Mouse (Mus musculus): ENCODE results near the gene Cyp2s1.
A peak's percentile ranks its signal among the peaks of the same experiment; 100 is the strongest.

Gene Cyp2s1

GRCm38 (mm10) chr7:25816241-25816919 lies at the start of gene Cyp2s1:
Cyp2s1 (minus strand) TSS chr7:25816913.
- DNase-seq (ENCODE audit: low spot score in 2 of 2): no peak

- DNase-seq (ENCODE audit: low spot score in 2 of 2): no peak
These were observed 48.1 kb upstream of the Cyp2s1 start for GRCm38 (mm10) chr7:25864861-25865260.

- no peak for DNase-seq (ENCODE audit: low spot score in 2 of 2)
These were observed 47.0 kb upstream of the Cyp2s1 start for GRCm38 (mm10) chr7:25863756-25864155.

DNA sequence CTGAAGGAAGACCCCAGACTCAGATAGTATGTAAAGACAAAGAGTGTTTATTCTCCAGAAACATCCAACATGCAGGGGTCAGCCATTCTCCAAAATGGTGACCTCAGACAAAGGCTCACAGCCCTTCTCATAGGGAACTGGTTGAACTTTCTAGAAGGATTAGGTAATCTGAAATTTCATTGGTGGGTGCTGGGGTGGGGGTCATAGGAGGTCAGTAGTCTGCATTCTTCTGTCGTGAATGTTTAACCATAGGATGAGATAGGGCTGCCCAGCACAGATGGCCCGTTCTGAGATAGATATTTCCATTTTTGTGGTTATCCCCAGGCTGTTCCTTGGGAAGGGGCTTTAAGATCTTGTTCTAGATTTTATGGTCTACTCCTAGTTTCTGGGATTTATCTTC lies 45.7 kb upstream of the Cyp2s1 start:
- no peak for DNase-seq (ENCODE audit: low spot score in 2 of 2)

DNA sequence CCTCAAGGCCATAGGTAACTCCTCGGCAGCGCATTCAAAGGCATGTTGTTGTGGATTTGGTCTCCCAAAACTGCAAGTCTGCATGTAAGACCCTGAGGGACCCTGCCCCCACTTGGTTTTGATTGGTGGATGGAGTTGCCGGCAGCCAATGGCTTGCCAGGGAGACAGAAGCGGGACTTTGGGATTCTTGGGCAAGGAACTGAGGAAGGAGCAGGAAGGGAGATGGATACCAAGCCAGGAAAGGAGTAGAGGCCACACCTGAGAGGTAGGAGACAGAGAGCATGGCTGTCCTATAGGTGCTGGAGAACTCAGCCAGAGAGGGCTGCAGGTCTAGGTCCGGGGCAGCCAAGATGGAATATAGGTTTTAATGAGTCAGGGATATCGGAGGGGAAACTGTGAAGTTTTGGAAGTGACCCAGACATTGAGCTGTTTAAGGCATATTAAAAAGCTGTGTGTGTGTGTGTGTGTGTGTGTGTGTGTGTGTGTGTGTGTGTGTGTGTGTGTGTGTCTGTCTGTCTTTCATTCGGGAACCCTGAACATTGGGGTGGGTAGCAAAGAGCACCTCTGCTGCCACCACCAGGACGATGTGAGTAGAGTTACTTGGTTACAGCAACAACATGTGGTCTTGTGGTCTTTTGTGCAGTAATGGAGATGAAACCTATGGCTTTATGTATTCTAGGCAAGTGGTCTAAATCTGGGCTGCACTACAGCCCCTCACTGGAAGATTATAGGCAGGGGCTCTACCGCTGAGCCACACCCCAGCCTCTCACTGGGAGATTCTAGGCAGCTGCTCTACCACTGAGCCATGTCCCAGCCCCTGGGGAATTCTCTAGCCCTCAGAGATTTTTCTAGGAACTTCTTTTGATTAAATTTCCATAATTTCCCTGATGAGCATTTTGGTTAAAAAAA lies 43.5 kb upstream of the Cyp2s1 start:
- no peak for DNase-seq (ENCODE audit: low spot score in 2 of 2)

- peak; percentile 40 to 57 for DNase-seq (ENCODE audit: low spot score in 2 of 2)
These were observed 38.4 kb upstream of the Cyp2s1 start for GRCm38 (mm10) chr7:25855082-25855481.

DNA sequence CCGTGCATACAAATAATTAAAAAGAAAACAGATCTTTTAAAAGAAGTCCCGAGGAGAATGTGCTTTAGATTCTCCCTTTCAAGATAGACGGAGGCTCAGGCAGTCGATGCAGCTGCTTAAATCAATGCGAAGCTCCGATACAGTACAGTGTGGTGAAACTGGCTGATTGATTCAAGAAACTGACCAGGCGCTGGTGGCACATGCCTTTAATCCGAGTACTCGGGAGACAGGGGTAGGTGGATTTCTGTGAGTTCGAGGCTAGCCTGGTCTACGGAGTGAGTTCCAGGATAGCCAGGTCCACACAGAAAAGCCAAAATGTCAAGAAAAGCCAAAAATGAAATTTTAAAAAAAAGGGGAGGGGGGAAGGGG lies 31.7 kb upstream of the Cyp2s1 start:
- peak in 1 of 2 experiments; percentile 5 for DNase-seq (ENCODE audit: low spot score in 2 of 2)

- peak; percentile 83 to 87 for DNase-seq (ENCODE audit: low spot score in 2 of 2)
These were observed 31.2 kb upstream of the Cyp2s1 start for GRCm38 (mm10) chr7:25847722-25848443.

- DNase-seq (ENCODE audit: low spot score in 2 of 2): no peak
These were observed 28.2 kb upstream of the Cyp2s1 start for GRCm38 (mm10) chr7:25844885-25845284.

GRCm38 (mm10) chr7:25844423-25844822 lies 27.7 kb upstream of the Cyp2s1 start:
- no peak for DNase-seq (ENCODE audit: low spot score in 2 of 2)

DNA sequence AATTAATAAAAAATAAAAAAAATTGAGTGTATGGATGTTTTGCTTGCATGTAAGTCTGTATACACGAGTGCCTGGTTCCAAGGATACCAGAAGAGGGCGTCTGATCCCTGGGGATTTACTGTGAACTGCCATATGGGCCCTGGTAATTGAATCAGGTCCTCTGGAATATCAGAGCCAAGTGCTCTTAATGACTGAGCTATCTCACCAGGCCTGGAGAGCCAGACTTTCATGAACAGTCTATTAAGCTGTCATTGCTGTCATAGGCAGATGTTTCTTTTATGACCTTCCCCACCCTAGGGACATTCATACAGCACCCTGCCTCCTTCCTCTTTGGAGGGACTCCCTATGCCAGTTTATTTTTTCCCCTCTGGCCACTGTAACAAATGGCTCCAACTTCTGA lies 26.8 kb upstream of the Cyp2s1 start:
- no peak for DNase-seq (ENCODE audit: low spot score in 2 of 2)

DNA sequence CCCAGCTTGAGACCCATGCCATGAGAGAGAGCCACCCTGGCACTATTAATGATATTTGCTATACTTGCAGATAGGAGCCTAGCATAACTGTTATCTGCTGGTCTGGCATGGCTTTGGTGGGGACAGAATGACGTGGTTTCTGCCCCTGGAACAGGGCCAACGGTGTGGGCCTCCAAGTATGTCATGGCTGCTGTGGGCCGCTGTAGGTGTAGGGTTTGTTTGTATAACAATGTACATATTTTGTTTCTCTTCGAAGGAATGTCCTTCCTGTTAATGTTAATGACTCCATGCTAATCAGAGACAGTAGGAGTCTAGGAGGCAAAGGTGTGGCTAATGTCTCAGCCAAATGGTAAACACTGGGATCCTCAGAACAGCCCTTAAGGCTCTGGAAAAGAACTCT lies 24.2 kb upstream of the Cyp2s1 start:
- DNase-seq (ENCODE audit: low spot score in 2 of 2): no peak

DNA sequence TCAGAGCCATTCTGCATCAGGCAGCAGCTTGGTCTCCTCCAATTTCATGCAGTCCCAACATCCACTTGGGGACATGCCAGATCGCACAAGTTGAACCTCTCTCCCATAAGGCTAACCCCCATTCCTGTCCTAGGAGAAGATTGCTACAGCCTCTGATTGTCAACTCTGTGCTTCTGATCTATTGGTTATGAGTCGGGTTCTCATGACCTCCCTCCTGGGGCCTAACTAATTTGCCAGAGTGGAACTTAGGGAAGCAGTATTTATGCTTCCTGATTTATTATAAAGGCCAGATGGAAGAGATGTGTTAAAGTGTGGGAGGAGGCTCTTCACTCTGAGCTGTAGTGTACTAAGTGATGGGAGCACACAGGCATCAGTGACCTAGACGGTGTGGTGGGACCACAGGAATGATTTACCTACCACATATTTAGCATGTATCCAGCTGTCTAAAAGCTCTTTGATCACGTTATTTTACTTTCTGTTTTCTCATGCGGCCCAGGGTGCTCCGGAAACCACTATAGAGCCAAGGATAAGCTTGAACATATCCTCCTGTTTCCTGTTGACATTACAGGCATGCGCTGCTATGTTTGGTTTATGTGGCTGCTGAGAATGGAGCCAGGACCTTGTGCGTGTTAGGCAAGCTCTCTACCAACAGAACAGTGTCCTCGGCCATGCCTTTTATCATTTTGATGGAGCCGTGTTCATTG lies 18.6 kb upstream of the Cyp2s1 start:
- DNase-seq (ENCODE audit: low spot score in 2 of 2): no peak

DNA sequence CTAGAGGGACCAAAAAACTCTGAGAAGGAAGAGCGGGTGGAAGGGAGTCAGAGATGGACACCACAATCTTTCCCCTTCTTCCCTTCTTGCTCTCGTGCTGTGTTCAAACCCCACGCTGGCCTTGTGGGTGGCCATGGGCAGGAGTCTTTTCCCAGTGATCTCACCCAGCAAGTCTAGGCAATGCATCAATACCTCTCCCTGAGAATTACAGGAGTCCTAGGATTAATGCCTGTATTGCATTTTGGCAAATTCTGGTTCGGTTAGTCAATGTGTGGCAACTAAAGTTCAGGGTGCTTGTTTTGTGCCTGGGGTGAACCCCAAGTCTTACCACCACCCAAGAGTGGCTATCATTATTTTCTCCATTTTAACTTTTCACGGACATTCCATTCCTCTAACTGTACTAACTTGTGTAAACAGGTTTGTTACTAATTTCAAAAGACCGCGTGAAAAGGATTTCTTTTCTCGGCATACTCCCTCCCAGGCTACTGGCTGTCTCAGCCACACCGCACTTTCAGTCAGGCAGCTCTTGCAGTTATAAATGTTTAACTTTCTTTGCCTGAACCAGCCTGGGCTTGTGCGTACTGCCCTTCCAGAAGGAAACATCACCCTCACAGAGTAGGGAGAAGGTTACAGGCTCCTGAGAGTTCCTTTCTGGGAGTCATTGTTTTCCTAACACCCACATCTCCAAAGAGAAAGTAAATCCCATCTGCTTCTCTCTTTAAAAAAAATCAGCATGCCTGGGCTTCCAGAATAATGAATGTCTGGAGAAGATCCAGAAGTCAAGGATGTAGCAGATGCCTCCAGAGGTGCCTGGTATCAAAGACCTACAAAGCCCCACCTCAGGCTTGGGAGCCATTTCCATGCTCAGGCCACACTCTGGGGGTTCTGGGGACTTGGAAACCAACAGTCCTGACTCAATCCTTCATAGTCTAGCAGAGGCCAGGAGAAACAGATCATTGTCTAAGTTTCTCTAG lies 15.1 kb upstream of the Cyp2s1 start:
- DNase-seq (ENCODE audit: low spot score in 2 of 2): no peak

GRCm38 (mm10) chr7:25830251-25830650 lies 13.5 kb upstream of the Cyp2s1 start:
- no peak for DNase-seq (ENCODE audit: low spot score in 2 of 2)

DNA sequence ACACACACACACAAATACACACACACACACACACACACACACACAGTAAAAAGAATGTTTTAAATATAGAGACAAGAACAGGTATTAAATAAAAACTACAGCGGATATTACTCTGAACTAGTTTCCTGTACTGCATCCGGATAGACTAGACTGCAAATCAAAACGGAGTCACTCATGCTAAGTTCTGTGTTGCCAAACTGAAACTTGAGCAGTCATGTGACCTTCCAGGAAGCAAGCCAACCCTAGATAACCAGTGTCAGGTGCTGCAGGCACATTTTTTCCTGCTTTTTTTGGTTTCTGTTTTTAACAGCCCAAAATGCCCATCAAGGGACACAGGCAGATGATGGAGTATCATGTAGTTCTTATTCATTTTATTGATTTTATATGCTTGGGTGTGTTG lies 10.5 kb upstream of the Cyp2s1 start:
- no peak for DNase-seq (ENCODE audit: low spot score in 2 of 2)

DNA sequence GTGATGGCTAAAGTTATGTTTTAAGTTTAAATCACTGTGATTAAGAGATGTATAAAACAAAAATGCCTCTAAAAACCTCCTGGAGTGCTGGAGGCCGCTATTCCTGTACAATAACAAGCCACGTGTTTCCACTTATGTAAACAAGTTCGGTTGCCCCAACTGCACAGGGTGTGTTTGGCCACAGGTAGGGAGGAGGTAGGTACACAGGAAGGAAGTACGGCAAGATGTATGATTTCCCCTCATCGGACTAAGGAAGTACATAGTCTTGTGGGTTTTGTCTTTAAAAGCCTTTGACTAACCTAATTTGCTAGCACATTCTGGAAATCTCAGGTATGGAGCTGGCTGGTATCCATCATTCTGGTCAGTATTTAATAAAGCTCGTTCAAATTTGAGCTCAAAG lies 9.3 kb upstream of the Cyp2s1 start:
- no peak for DNase-seq (ENCODE audit: low spot score in 2 of 2)

DNA sequence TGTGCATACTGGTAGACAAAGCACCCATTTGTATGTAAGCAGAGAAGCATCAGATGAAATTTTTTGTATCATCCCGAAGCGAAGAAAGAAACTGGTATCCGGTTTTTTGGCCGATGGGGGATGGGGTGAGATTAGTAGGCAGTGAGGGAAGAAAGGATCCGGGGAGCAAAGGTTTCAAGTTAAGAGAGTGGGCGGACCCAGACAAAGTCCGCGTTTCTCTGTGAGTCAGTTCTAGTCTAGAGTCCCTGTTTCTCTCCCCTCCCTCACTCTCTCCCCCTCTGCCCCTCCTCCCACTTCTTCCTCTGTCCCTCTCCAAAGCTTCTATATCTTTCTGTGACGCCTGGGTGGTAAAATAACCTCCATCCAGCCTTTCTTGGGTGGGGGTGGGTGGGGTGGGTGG lies 8.3 kb upstream of the Cyp2s1 start:
- no peak for DNase-seq (ENCODE audit: low spot score in 2 of 2)

GRCm38 (mm10) chr7:25815571-25815970 lies 1.1 kb downstream of the Cyp2s1 start:
- no peak for DNase-seq (ENCODE audit: low spot score in 2 of 2)

- no peak for DNase-seq (ENCODE audit: low spot score in 2 of 2)
These were observed 2.0 kb downstream of the Cyp2s1 start for GRCm38 (mm10) chr7:25814711-25815110.

- DNase-seq (ENCODE audit: low spot score in 2 of 2): no peak
These were observed 4.5 kb downstream of the Cyp2s1 start for GRCm38 (mm10) chr7:25812195-25812594.

Data from cerebellum, postnatal 4 days (tissue).